Mouse (Mus musculus) layer of hippocampus, adult 8-10 months (tissue): ENCODE measurements around the gene Moxd1. TPM values are rescaled to one million over a fixed set of nuclear protein-coding genes. Genes with fewer than 3 reads are reported as not detected.
"Not testable (repeated sequence)": the region's sequence is repeated elsewhere in the genome, so short reads cannot be mapped to it uniquely, and the experiment has no call there.

Experiments used
- DNase-seq, 2 experiments: peaks; one replicate each; pipeline ENCODE4 v3.0.0; 2022; ENCODE audit warnings: low spot score in 2 of 2
- total RNA-seq, 4 experiments: library from RNA; stranded (reverse); gene quantifications; 2 replicates each; pipeline ENCODE4 v1.2.4; 2022

Moxd1 gene
- total RNA-seq, 4 experiments from 2014 or later = 7.0 to 10.9 (median 7.5) TPM

DNA sequence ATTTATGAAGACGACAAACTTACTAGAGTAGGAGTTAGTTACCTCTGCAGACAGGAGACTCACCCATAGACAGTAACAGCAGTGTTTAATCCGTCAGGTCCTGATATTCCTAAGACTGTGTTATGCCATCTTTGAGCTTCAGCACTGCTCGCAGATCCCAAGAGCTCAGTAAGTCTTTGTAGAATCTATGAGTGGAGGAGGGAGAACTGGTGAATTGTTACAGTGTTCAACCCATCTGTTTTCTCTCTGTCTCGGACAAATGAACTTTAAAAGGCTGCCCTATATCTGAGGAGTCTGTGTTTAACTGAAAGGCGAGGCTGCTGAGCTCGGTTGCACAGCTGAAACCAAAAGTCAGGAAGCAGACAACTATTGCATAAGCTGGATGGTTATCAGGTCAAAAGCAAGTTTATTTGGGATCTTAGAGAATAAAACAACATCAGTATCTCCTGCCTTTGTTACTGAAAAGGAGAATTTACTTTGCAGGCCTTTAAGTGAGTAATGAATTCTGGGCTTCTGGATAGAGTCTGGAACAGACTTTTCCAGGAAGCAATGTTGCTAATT is 47.8 kb downstream of the Moxd1 start:
- no peak for DNase-seq

DNA sequence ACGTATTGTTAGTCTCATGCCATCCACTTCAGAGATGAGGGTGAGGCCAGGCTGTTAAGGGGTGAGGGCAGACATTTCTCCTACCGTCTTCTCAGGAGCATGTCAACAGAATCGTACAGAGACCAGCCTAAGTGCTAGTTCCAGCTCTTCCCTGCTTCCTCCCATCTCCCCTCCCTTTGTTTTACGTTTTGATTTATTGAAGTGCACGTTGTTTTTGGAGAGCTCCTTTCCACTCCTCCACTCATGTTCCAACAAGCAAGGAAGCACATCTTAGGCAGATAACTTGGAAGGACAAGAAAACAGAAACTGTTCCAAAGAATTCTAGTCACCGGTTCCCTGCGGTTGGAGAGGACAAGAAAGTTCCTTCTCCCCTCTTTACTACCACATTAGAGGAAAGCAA is 52.9 kb downstream of the Moxd1 start:
- no peak for DNase-seq

DNA sequence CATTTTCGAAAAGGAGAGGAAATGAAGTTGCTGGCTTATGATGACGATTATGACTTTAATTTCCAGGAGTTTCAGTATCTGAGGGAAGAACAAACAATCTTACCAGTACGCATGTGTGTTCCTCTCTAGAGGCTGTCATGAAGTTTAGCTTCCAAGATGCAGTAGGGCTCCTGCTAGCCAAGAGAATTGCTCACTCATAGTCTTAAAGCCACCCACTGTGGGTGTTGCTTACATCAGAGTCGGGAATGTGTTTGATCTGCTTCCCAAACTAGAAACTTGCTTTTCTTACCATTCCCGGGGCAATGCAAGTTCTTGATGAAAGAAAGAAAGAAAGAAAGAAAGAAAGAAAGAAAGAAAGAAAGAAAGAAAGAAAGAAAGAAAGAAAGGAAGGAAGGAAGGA is 59.3 kb downstream of the Moxd1 start:
- DNase-seq = no peak

DNA sequence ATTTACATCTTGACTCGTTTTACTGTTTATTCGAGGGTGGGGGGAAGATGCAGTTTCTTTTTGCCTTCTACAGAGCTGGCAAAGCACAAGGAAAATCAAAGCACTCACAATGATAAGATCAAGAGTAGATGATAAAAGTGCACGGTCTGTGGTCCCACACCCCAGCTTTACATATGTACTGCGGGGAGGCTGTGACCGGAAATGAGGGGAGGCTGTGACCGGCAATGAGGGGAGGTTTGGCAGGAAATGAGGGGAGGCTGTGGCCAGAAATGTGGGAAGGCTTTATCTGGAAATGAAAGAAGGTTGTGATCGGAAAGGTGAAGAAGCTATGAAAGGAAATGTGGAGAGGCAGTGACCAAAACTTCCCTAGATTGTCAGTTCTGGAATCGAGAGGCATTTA is 68.3 kb downstream of the Moxd1 start:
- no peak for DNase-seq

DNA sequence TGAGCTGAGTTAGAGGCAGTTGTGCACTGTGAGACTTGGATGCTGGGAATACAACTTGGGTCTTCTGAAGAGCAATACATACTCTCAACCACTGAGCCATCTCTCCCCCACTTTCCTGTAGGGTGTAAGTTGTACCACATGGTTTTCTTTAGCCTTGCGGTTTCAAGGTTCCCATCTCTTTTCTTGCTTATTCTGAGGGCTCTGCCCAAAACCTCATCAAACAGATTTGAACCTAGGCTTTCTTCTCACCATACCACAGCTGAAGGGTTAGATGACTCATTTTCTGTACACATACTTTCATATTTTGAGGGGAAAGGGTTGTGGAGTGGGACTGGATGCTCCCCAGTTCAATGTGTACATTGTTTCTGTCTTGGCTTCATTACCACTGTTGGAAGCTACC is 69.4 kb downstream of the Moxd1 start:
- DNase-seq = no peak

DNA sequence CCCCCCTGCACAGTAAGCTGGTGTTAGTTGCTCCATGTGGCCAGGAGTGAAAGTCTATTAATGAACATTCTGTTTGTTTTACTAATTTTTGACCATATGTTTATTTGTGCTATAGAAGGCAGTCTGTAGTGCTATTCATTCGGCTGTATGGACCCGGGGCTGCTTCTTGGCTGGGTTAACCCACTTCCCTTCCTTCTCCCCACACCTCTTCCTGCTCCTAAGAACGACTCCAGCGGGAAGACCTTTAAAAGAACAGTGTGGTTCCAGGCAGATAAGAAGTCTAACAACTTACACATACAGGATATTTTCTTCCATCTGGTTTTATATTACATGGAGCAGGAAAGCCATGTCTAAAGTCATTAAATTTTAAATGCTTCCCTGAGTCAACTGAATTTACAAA is 73.3 kb downstream of the Moxd1 start:
- DNase-seq = no peak

DNA sequence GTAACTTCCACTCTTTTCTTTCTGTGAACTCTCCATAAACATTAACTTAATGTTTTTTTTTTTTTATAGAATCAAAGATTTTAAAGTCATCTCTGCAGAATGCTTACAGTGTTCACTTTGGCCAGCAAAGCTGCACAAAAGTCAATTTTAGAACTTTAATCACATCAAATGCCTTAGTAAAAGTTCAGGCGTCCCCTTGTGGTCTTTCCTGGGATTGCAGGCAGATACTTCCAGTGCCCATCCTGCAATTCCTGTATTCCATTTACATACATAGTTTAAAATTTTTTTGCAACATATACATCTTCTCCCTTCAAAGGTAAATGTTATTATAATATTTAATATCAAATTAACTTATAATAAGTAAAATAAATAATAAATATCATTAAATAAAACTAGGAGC is 74.5 kb downstream of the Moxd1 start:
- DNase-seq = peak in 1 of 2 experiments; percentile 47

DNA sequence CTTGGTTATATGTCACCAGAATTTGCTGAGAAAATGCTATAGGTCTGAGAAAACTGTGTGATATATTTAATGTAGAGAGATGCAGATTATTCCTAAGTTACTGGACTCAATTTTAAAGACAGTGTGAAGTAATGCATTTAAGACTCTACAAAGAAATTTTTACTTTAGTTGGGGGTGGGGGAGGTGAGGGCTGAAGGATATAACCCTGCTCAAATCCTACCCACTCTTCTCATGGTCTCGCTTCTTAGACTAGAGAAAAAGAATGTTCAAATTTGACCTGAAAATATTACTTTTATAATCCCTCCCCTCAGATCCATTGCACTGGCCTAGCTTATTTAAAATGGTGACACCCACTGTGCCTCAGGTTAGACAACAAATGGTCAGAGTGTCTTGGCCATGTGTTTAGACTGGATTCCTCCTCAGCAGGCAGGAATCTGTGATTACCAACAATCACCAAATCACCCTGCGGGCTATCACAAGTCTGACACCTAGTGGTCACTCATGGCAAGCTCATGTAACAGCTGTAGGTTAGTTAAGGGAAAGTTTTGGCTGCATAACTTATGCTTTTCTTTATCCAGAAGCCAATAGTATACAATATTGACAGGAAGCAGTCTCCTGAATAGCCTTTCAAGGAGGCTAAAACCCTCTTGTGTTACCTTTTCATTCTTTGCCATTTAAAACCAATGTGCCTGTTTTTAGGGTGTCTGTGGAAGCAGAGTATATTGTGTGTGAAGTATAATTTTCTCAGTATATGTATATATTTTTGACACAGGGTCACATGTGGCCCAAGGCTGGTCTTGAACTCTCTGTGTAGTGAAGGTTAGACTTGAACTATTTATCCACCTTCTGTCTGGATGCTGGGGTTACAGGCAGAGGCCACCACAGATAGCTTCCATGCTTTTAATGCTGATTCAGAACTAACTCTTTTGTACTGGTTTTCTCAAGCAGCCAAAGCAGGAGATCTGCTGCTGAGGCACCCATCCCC is 75.2 kb downstream of the Moxd1 start:
- DNase-seq = peak; percentile 29 to 63

DNA sequence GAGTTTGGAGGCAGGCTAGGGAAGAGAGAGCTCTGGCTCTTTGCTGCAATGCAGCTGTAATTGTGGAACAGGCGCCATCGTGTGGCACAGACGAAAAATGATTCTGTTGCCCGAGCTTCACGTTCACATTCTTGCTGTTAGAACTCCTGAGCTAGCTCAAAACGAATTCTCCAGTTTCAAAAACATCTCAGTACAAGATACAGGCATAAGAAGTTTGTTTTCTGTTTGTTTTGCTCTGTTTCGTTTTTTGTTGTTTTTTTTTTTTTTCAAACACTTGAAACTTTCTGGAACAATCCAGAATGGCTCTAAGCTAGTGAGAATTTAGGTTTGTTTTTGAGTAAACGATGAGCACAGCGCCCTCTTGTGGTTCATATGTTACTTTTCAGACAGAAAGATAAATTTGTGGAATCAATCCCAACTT is 88.9 kb downstream of the Moxd1 start:
- DNase-seq = peak; percentile 54 to 76

DNA sequence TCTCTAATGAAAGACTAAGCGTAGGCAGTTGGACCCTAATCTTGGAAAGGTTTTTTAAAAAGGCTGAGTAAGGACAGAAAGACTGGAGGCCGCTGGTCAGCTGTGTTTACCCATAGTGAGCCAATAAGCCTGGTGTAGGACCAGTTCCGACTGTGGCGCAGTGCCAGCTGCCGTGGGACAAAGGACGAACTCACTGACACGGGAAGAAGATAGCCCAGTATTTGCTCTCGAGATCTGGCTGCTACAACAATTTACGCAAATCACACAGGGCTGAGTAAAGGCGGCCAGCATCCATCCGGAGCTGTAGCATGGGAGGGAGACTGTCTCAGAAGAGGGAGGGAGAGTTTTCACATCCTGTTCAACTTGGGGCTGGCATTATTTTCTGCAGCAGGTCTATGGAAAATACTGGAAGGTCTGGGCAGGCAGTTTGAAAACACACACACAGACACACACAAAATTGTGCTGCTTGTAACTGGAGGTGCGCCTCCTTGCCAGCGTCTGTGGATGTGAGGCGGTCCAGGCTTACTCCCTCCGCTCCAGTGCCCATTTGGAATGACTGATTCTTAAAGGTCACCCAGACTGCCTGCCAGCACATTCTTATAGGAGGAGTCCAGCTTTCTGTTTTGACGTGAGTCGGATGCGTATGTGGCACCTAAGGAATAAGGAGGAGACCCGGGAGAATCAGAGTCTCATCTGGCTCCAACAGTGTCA is 94.0 kb downstream of the Moxd1 start:
- DNase-seq = peak; percentile 22 to 44

DNA sequence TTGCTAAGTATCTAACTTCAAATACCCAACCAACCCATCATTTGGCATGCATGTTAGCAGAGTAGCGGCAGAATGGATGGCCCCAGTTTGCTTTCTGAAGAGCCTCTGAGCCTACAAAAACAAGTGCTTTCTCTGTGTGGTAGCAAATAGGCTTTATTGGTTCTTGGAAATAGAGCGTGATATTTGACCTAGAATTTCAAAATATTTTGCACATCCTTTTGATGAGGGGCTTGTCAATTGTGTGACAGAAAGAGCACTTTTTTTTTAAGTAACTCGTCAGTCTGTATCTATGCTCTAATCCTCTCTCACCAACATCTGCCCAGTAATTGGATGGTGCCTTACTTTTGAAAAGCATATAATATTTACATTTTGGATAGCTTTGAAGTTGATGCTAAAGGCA is 97.0 kb downstream of the Moxd1 start:
- DNase-seq = no peak

DNA sequence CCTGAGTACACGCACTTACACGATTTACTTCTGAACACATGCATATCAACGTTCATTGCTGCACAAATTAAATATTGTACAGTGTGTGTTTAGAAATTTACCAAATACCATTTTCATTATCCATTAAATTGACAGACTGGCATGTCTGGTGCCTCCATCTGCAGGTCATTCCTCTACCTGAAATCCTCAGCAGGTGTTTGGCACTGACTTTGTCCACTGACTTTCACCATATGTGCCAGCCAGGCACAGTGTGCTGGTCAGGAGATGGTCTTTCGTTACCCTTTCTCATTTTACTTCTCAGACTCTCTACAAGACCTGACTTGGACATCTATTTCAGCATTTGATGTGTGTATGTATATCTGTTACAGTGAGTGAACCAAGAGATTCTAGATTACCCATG is 99.7 kb downstream of the Moxd1 start:
- no peak for DNase-seq

DNA sequence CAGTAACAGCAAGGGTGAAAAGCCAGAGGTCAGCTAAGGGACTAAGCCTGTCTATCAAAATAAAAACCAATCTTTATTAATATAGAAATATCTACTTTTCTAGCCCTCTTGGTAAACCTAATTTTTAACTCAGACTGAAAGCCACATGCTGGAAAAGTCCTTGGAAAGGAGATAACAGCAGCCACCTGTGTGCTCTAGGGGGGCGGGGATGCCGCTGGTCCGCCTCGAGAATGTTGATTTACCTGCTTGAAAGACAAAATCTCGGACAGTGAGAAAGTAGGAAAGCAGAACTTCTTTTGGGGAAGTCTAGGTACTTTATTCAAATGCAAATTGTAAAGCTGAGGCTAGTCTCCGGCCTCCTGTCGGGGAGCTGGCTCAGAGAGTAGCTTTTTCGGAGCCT is 103.9 kb downstream of the Moxd1 start:
- not testable (repeated sequence) for DNase-seq

DNA sequence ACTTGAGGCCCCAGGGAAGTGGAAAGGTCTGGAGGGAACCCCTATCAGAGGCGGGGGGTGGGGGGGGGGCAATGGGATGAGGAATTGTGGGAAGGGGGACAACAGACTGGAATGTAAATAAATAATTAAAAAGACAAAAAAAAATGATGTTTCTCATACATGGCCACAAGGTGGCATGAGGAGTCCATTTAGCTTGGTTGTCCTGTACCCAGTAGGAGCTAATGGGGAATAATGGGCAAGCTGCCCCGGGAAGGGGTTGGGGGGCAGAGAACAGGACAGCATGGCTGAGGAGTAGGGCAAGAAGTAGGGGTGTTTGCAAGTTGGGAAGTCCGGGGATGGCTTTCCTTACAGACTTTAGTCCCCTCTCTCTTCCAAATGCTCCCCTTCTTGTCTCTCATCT is 109.5 kb downstream of the Moxd1 start:
- no peak for DNase-seq

DNA sequence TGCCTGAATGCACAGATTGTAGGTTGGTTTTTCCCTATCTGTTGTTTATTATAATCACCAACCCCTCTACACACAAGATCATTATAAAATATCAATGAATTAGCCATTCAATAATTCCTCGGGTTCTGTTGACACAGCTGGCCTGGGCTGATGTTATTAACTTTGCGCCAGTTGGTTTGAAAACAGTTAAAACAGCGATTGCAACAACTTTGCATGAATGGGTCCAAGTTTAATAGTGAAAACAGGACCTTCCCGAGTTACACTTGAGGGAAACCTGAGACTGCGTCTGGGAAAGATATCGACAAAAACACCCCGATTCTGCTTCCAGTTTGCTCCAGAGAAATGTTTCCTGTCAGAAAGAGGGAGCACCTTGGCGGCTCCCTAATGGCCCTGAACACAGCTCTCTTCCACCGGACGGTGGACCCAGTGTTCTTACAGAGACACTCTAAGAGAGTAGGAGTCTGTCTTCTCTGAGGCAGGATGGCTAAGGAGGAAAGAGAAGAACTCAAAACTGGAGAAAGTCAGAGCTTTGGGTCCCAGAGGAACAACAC is 116.4 kb downstream of the Moxd1 start:
- DNase-seq = no peak

DNA sequence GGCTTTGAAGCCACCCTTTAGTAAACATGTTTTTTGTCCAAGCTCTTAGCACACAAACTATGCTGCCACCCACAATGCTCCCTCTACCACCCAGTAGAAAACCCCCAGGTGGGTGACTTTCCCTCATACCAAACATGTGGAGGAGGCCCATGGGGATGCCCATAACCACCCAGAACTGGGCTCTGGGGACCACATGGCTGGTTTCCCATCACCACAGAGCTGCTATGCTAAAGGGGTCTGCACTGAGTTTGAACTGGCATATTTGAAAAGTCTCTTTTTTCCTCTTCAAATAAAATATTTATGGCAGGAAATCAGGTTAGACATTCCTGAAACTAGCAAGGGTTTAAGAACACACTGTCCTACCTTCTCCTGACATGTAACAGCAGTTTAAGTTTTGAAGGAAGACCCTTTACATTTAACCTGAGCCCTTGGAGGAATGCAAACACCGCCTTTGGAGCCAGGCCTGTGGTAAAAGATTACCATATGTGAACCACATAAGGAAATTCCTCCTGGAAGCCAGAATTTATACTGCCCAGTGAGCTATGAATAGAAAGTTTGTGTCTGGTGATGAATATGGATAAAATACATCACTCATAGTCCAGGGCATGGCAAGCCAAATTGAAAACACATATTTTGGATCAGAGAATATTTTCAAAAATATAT is 117.4 kb downstream of the Moxd1 start:
- DNase-seq = no peak

DNA sequence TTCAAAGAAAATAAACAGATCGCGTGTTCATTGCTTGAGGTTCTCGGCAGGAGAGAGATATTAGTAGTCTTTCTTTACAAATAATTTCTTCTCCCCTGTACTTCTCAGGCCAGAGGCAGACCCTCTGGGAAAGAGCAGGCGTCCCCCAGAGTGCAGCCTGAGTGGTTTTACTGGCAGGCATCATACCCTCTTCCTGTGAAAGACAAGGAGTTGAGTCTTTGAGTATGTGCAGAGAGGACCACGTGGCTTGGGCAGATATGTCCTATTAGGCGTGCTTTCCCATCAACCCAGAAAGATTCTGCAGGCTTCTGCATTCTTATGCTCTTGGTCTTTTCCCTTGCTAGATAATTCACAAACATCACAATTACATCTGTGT is 117.9 kb downstream of the Moxd1 start:
- no peak for DNase-seq

DNA sequence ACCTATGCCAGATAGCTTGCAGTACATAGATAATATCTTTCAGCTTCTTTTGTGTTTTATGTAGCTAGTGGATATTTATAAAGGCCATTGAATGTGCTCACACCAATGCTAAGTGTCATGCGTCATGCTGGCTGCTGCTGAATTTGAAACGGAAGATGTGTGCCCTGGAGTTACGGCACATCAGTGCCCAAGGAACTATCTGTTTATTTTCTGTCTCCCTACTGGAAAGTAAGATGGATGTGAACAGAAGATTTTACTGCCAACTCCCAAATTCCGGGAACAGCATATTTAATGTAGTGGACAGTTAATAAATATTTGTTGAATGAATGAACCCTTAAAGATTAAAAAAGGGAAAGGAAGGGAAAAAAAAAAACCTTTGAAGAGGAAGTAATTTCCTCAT is 119.8 kb downstream of the Moxd1 start:
- no peak for DNase-seq
